In genomic region chr5:84456216-84456615, GRCm38 (mm10) we compare ENCODE assay signal across 31 mouse cellular contexts. TPM values are rescaled to one million over a fixed set of nuclear protein-coding genes. Genes with fewer than 3 reads are reported as not detected.
DNase-seq lines count a peak whose midpoint lies in the region; ATAC-seq and TF ChIP-seq lines count a peak whose summit lies in the region.
"Had no signal": no experiment of that assay in that cellular context is flagged by ENCODE, and none has a peak within 500 bp of the region (broad histone marks: within the 10 kb centered on the region; RNA-seq: fewer than 3 reads in every experiment).

No protein-coding gene starts in this region.

- 50% methylated on average over 3 of the region's 3 CpGs for WGBS in forebrain, embryonic 14.5 days
- 50% methylated on average over 3 of the region's 3 CpGs for WGBS in forebrain, embryonic 15.5 days

- peak; percentile 55; the same call in 1 of the 2 replicates for ATAC-seq in forebrain, embryonic 14.5 days
- no peak for ATAC-seq in forebrain, embryonic 15.5 days (replicated peaks)
- ATAC-seq: activated CD4-positive, CD25-positive, alpha-beta regulatory T cell, adult 4 months; forebrain, embryonic 16.5 days; inflammation-experienced regulatory T-cells, adult 6 months; intestine, embryonic 16.5 days had no signal

- no peaks in the 10 kb centered on the region for H3K36me3 ChIP-seq in forebrain, embryonic 14.5 days (ENCODE audit: control insufficient read depth, insufficient read depth, low read length)
- H3K36me3 ChIP-seq in forebrain, embryonic 15.5 days: no peaks in the 10 kb centered on the region
- H3K36me3 ChIP-seq: embryonic facial prominence, embryonic 12.5 days; heart, embryonic 12.5 days; heart, embryonic 15.5 days; hindbrain, embryonic 10.5 days; hindbrain, embryonic 15.5 days had no signal

- H3K27ac ChIP-seq in forebrain, embryonic 14.5 days (ENCODE audit: low read depth, low read length): no peak overlapping the region
- no peak overlapping the region for H3K27ac ChIP-seq in forebrain, embryonic 15.5 days (replicated peaks)
- H3K27ac ChIP-seq in layer of hippocampus, adult 2 months: no peak overlapping the region
- H3K27ac ChIP-seq: embryonic facial prominence, embryonic 12.5 days; gastrocnemius, adult 2 months; heart, embryonic 15.5 days; hindbrain, embryonic 10.5 days; hindbrain, embryonic 15.5 days had no signal

- TF ChIP-seq CTCF in brain, embryonic 14.5 days (IDR thresholded peaks at IDR 0.05; ENCODE audit: borderline replicate concordance, extremely low read depth, insufficient read depth, insufficient read length): no peak
- TF ChIP-seq CTCF in layer of hippocampus, adult 2 months (conservative IDR thresholded peaks at IDR 0.05): no peak

- no peak overlapping the region for H3K4me2 ChIP-seq in forebrain, embryonic 14.5 days (ENCODE audit: low read length)
- H3K4me2 ChIP-seq in forebrain, embryonic 15.5 days (replicated peaks): no peak overlapping the region
- H3K4me2 ChIP-seq: embryonic facial prominence, embryonic 12.5 days; heart, embryonic 12.5 days; heart, embryonic 15.5 days; hindbrain, embryonic 15.5 days had no signal

- H3K27me3 ChIP-seq in forebrain, embryonic 14.5 days (replicated peaks; ENCODE audit: control insufficient read depth, insufficient read depth, low read length): no peaks in the 10 kb centered on the region
- H3K27me3 ChIP-seq in forebrain, embryonic 15.5 days: no peaks in the 10 kb centered on the region
- H3K27me3 ChIP-seq: embryonic facial prominence, embryonic 12.5 days; heart, embryonic 12.5 days; heart, embryonic 15.5 days; hindbrain, embryonic 15.5 days had no signal

- DNase-seq in embryo, embryonic 10.5 days (ENCODE audit: low spot score): peak; percentile 2
- no peak for DNase-seq in embryo, embryonic 9.5 days (ENCODE audit: extremely low spot score)
- DNase-seq in forebrain, embryonic 14.5 days (ENCODE audit: low spot score): peak; percentile 29
- peak; percentile 66 for DNase-seq in brain, embryonic 14.5 days (ENCODE audit: low read depth)
- DNase-seq in retina, embryonic 14.5 days (ENCODE audit: low spot score): peak; percentile 13
- DNase-seq in spleen, adult 18-20 months: no peak
- DNase-seq in layer of hippocampus, adult 2 months (ENCODE audit: low spot score in 2 of 2): no peak
- DNase-seq: adrenal gland, adult 8-10 months; adrenal gland, postnatal 25 days; cerebellum, adult 18-20 months; cerebellum, adult 9-11 months; cerebellum, postnatal 25 days; embryo, embryonic 11 days; gastrocnemius, adult 2 months; gastrocnemius, postnatal 14 days; heart, adult 11 months; heart, postnatal 10 days; heart, postnatal 36 days; kidney, adult 18-20 months had no signal

- no peak overlapping the region for H3K9ac ChIP-seq in forebrain, embryonic 14.5 days (ENCODE audit: low read length)
- no peak overlapping the region for H3K9ac ChIP-seq in forebrain, embryonic 15.5 days (replicated peaks)
- H3K9ac ChIP-seq: embryonic facial prominence, embryonic 12.5 days; heart, embryonic 12.5 days; heart, embryonic 15.5 days; hindbrain, embryonic 15.5 days had no signal

- no peak overlapping the region for H3K4me3 ChIP-seq in forebrain, embryonic 14.5 days (ENCODE audit: low read depth, low read length)
- H3K4me3 ChIP-seq in forebrain, embryonic 15.5 days: no peak overlapping the region
- no peak overlapping the region for H3K4me3 ChIP-seq in layer of hippocampus, adult 2 months
- H3K4me3 ChIP-seq: embryonic facial prominence, embryonic 12.5 days; erythroblast, embryonic 14.5 days; gastrocnemius, adult 2 months; heart, embryonic 12.5 days; heart, embryonic 15.5 days; hindbrain, embryonic 10.5 days; hindbrain, embryonic 15.5 days had no signal

- no peaks in the 10 kb centered on the region for H3K4me1 ChIP-seq in forebrain, embryonic 14.5 days (ENCODE audit: control insufficient read depth, insufficient read depth, low read length)
- H3K4me1 ChIP-seq in forebrain, embryonic 15.5 days: 0 out of 2 replicates have a peak, but pooled peaks cover 4% of the 10 kb centered on the region
- H3K4me1 ChIP-seq: embryonic facial prominence, embryonic 12.5 days; heart, embryonic 12.5 days; heart, embryonic 15.5 days; hindbrain, embryonic 10.5 days; hindbrain, embryonic 15.5 days had no signal

- H3K9me3 ChIP-seq in forebrain, embryonic 14.5 days (replicated peaks; ENCODE audit: control insufficient read depth, low read length): no peaks in the 10 kb centered on the region
- no peaks in the 10 kb centered on the region for H3K9me3 ChIP-seq in forebrain, embryonic 15.5 days
- H3K9me3 ChIP-seq: embryonic facial prominence, embryonic 12.5 days; heart, embryonic 15.5 days; hindbrain, embryonic 10.5 days; hindbrain, embryonic 15.5 days had no signal

- no peak for TF ChIP-seq POLR2A in brain, embryonic 14.5 days (IDR thresholded peaks at IDR 0.05; ENCODE audit: borderline replicate concordance, extremely low read depth, insufficient read depth, insufficient read length, poor library complexity, severe bottlenecking)

RNA-seq across cellular contexts. Expression of gene Epha5, which starts 39.0 kb away (rescaled TPM):
- 68.7 and 93.0 TPM in 2 replicates for polyA plus RNA-seq in forebrain, embryonic 14.5 days (2014; fragmentation: Nextera tagmentation; extraction: Ambion mirVana)
- 161 and 172 TPM in 2 replicates for polyA plus RNA-seq in forebrain, embryonic 15.5 days (2015; fragmentation: Nextera tagmentation; extraction: Ambion mirVana)
- 45.0 and 47.9 TPM in 2 replicates for polyA plus RNA-seq in brain, embryonic 14.5 days (2012; rRNA removed)
- 100 to 1,000 TPM; 129 to 137 TPM for total RNA-seq in layer of hippocampus, adult 2 months (2021)
- total RNA-seq: common myeloid progenitor, adult 5-6 weeks; gastrocnemius, adult 2 months; heart, postnatal 36 days had no signal
- polyA plus RNA-seq: erythroblast, embryonic 14.5 days; inflammation-experienced regulatory T-cells, adult 6 months had no signal

Comparison
In these comparisons a context has a peak if more than half of its experiments do, and no peak if none do; other contexts are left out.
1. DNase-seq: peak in embryo, embryonic 10.5 days (single experiment), forebrain, embryonic 14.5 days (single experiment), brain, embryonic 14.5 days (single experiment) and retina, embryonic 14.5 days (single experiment); none in embryo, embryonic 9.5 days (single experiment), spleen, adult 18-20 months (0 of 2) and layer of hippocampus, adult 2 months (0 of 2).